Mouse (Mus musculus) forebrain, postnatal 0 days (tissue): Measurements from ENCODE around the gene Gm37240. TPM values are rescaled to one million over a fixed set of nuclear protein-coding genes. Genes with fewer than 3 reads are reported as not detected.

ENCODE experiments used
- ATAC-seq: fragments of 200-750 bp; cut with Nextera tagmentation; 2 replicates; pipeline ENCODE4 v1.8.0; 2017; ENCODE audit warnings: mild to moderate bottlenecking, moderate library complexity
- DNase-seq: peaks from one replicate; pipeline ENCODE4 v3.0.0-alpha.2; 2015
- H3K27ac ChIP-seq: fragments of 300-500 bp; sonication (generic); 2 replicates; pipeline ENCODE4 v1.5.1; 2014; ENCODE audit warnings: low read depth, mild to moderate bottlenecking, antibody characterized with exemption, low read length, moderate library complexity, mixed read lengths
- H3K27me3 ChIP-seq: fragments of 300-500 bp; sonication (generic); 2 replicates; pipeline ENCODE4 v1.6.1; 2014; ENCODE audit warnings: mild to moderate bottlenecking, low read length, mixed read lengths; ENCODE audit not compliant: insufficient read depth
- H3K36me3 ChIP-seq: fragments of 300-500 bp; sonication (generic); 2 replicates; pipeline ENCODE4 v1.6.1; 2014; ENCODE audit warnings: mild to moderate bottlenecking, moderate library complexity; ENCODE audit not compliant: insufficient read depth
- H3K4me1 ChIP-seq: fragments of 300-500 bp; sonication (generic); 2 replicates; pipeline ENCODE4 v1.6.1; 2014; ENCODE audit warnings: antibody characterized with exemption; ENCODE audit not compliant: insufficient read depth
- H3K4me2 ChIP-seq: fragments of 300-500 bp; sonication (generic); 2 replicates; pipeline ENCODE4 v1.6.1; 2014; ENCODE audit warnings: low read depth, mild to moderate bottlenecking, moderate library complexity
- H3K4me3 ChIP-seq: fragments of 300-500 bp; sonication (generic); 2 replicates; pipeline ENCODE4 v1.5.1; 2014; ENCODE audit warnings: low read depth, low read length, mixed read lengths
- H3K9ac ChIP-seq: fragments of 300-500 bp; sonication (generic); 2 replicates; pipeline ENCODE4 v1.6.1; 2014; ENCODE audit warnings: mild to moderate bottlenecking
- H3K9me3 ChIP-seq: fragments of 300-500 bp; sonication (generic); 2 replicates; pipeline ENCODE4 v1.6.1; 2016; ENCODE audit warnings: low read length
- CTCF ChIP-seq: sonication (generic); IDR thresholded peaks from 2 replicates; pipeline ENCODE4 v1.5.1; 2016; ENCODE audit warnings: antibody characterized with exemption, control low read depth, low read depth
- WGBS: fragments of 180-500 bp; shearing (Covaris S2); extraction: QIAGEN DNeasy Blood & Tissue Kit; methylation state at CpG from one replicate; pipeline ENCODE4 v1.1.7; 2014; 5-methylcytosine and 5-hydroxymethylcytosine counted together
- polyA plus RNA-seq: library from polyadenylated mRNA; unstranded; fragments of >200 nt; fragmentation: Nextera tagmentation; extraction: Ambion mirVana; gene quantifications from 2 replicates; pipeline ENCODE4 v1.2.1, GENCODE M21; 2015
- total RNA-seq: library from RNA; depleted of rRNA; stranded (reverse); fragments of >200 nt; gene quantifications from 2 replicates; pipeline ENCODE4 v1.2.3, GENCODE M21; 2014

Gm37240 gene
- total and polyA plus RNA-seq, 2 experiments from 2014 or later: 0.67 to 1.2 TPM

- Histone ChIP-seq H3K4me2 (no peak overlapping the region), H3K4me3 (no peak overlapping the region), H3K27ac (no peak overlapping the region), H3K27me3 (no peaks in the 10 kb centered on the region), H3K9me3 (no peaks in the 10 kb centered on the region), H3K4me1 (no peaks in the 10 kb centered on the region), H3K9ac (no peak overlapping the region), H3K36me3 (0 out of 2 replicates have a peak, but pooled peaks cover 3% of the 10 kb centered on the region)
- ATAC-seq (no peak), DNase-seq (no peak)
- no peak for TF ChIP-seq CTCF
- 95% methylated on average over 3 of the region's 3 CpGs for WGBS
These were observed 280.4 kb downstream of the Gm37240 start for GRCm38 (mm10) chr3:85606912-85607311.

- H3K9me3 ChIP-seq: no peaks in the 10 kb centered on the region
- H3K27me3 ChIP-seq: no peaks in the 10 kb centered on the region
- ATAC-seq: no peak
- H3K9ac ChIP-seq: no peak overlapping the region
- H3K27ac ChIP-seq: no peak overlapping the region
- H3K4me3 ChIP-seq: no peak overlapping the region
- TF ChIP-seq CTCF: no peak
- H3K4me2 ChIP-seq: no peak overlapping the region
- 0 out of 2 replicates have a peak, but pooled peaks cover 3% of the 10 kb centered on the region for H3K36me3 ChIP-seq
- no peaks in the 10 kb centered on the region for H3K4me1 ChIP-seq
- 49% methylated on average over 1 of the region's 1 CpGs for WGBS
- DNase-seq: no peak
These were observed 283.5 kb downstream of the Gm37240 start for GRCm38 (mm10) chr3:85603811-85604210.

GRCm38 (mm10) chr3:85601841-85602305, 285.4 kb downstream of the Gm37240 start:
- Histone ChIP-seq H3K9me3 (no peaks in the 10 kb centered on the region), H3K4me1 (no peaks in the 10 kb centered on the region), H3K4me2 (no peak overlapping the region), H3K9ac (no peak overlapping the region), H3K27me3 (no peaks in the 10 kb centered on the region), H3K4me3 (no peak overlapping the region), H3K36me3 (0 out of 2 replicates have a peak, but pooled peaks cover 3% of the 10 kb centered on the region), H3K27ac (no peak overlapping the region)
- ATAC-seq (peak; percentile 55), DNase-seq (no peak)
- TF ChIP-seq CTCF: no peak
- 30% methylated on average over 3 of the region's 3 CpGs for WGBS

- H3K4me2 ChIP-seq: no peak overlapping the region
- DNase-seq (no peak), ATAC-seq (no peak)
- no peak overlapping the region for H3K27ac ChIP-seq
- WGBS: 76% methylated on average over 3 of the region's 3 CpGs
- H3K4me1 ChIP-seq: no peaks in the 10 kb centered on the region
- H3K9me3 ChIP-seq: no peaks in the 10 kb centered on the region
- H3K27me3 ChIP-seq: no peaks in the 10 kb centered on the region
- TF ChIP-seq CTCF: no peak
- no peak overlapping the region for H3K9ac ChIP-seq
- H3K4me3 ChIP-seq: no peak overlapping the region
- 0 out of 2 replicates have a peak, but pooled peaks cover 1% of the 10 kb centered on the region for H3K36me3 ChIP-seq
These were observed 287.8 kb downstream of the Gm37240 start for GRCm38 (mm10) chr3:85599526-85599925.

GRCm38 (mm10) chr3:85594452-85594851, 292.9 kb downstream of the Gm37240 start:
- no peak overlapping the region for H3K9ac ChIP-seq
- no peak overlapping the region for H3K4me3 ChIP-seq
- ATAC-seq: no peak
- H3K27ac ChIP-seq: no peak overlapping the region
- 71% methylated on average over 3 of the region's 3 CpGs for WGBS
- no peaks in the 10 kb centered on the region for H3K9me3 ChIP-seq
- no peak overlapping the region for H3K4me2 ChIP-seq
- no peaks in the 10 kb centered on the region for H3K4me1 ChIP-seq
- no peaks in the 10 kb centered on the region for H3K36me3 ChIP-seq
- no peak for DNase-seq
- TF ChIP-seq CTCF: no peak
- H3K27me3 ChIP-seq: no peaks in the 10 kb centered on the region

GRCm38 (mm10) chr3:85592640-85593252, 294.6 kb downstream of the Gm37240 start:
- no peak overlapping the region for H3K4me2 ChIP-seq
- no peaks in the 10 kb centered on the region for H3K36me3 ChIP-seq
- WGBS: 93% methylated on average over 5 of the region's 5 CpGs
- H3K27ac ChIP-seq: no peak overlapping the region
- H3K9ac ChIP-seq: no peak overlapping the region
- ATAC-seq: no peak
- no peak overlapping the region for H3K4me3 ChIP-seq
- DNase-seq: no peak
- TF ChIP-seq CTCF: no peak
- H3K27me3 ChIP-seq: no peaks in the 10 kb centered on the region
- no peaks in the 10 kb centered on the region for H3K9me3 ChIP-seq
- no peaks in the 10 kb centered on the region for H3K4me1 ChIP-seq

GRCm38 (mm10) chr3:85592067-85592466, 295.3 kb downstream of the Gm37240 start:
- WGBS: 86% methylated on average over 4 of the region's 4 CpGs
- ATAC-seq (no peak), DNase-seq (no peak)
- no peak overlapping the region for H3K4me2 ChIP-seq
- no peaks in the 10 kb centered on the region for H3K27me3 ChIP-seq
- no peak overlapping the region for H3K4me3 ChIP-seq
- no peak overlapping the region for H3K9ac ChIP-seq
- no peak overlapping the region for H3K27ac ChIP-seq
- no peaks in the 10 kb centered on the region for H3K9me3 ChIP-seq
- no peak for TF ChIP-seq CTCF
- H3K4me1 ChIP-seq: no peaks in the 10 kb centered on the region
- no peaks in the 10 kb centered on the region for H3K36me3 ChIP-seq
